Mouse (Mus musculus) embryo, embryonic 11 days (tissue): ENCODE results near the gene 1700016H13Rik.

Experiments
- DNase-seq: peaks from one replicate; pipeline ENCODE4 v3.0.0-alpha.2; 2015

1700016H13Rik gene

GRCm38 (mm10) chr5:103603115-103603893 is 52.5 kb downstream of the 1700016H13Rik start:
- peak; percentile 9 for DNase-seq

DNA sequence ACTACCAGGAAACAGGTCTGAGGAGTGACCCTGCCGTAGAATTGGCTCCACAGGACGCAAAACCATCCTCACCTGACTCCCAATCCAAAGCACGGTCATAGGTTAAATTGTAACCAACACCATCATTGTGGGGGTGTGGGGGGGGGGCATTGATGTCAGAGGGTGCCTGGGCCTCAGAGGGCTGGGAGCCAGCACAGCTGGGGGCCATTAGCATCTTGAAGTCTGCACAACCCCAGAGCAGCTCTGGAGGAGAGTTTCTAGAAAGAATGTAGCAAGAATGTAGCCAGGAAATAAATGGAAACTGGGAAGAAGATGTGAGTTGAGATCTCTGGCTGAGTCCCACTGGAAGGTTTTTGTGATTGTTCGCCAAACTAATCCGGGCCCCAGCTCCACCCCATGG is 56.9 kb downstream of the 1700016H13Rik start:
- DNase-seq: no peak

GRCm38 (mm10) chr5:103598264-103598663 is 57.5 kb downstream of the 1700016H13Rik start:
- DNase-seq: no peak
